21 mouse cellular contexts compared by ENCODE assay signal in the genomic region with DNA sequence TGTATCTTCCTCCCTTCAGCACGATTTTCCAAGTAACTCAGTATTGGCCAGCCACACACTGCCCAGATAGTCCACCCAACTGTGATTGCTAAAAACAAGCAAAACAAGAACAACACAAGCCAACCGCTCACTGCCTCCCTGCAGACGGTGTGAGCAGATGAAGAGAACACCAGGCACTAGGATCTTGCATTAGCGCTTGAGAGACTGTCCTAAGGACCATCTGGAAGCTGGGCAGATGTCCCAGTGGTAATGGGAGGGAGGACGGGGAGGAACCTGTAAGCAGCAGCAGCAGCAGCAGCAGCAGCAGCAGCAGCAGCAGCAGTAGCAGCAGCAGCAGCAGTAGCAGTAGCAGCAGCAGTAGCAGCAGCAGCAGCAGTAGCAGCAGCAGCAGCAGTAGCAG. TPM values are rescaled to one million over a fixed set of nuclear protein-coding genes. Genes with fewer than 3 reads are reported as not detected.
DNase-seq lines count a peak whose midpoint lies in the region; ATAC-seq and TF ChIP-seq lines count a peak whose summit lies in the region.
"Had no signal": no experiment of that assay in that cellular context is flagged by ENCODE, and none has a peak within 500 bp of the region (broad histone marks: within the 10 kb centered on the region; RNA-seq: fewer than 3 reads in every experiment).

No protein-coding gene starts in this region.

- peaks cover 40% of the 10 kb centered on the region for H3K27me3 ChIP-seq in heart, embryonic 11.5 days (ENCODE audit: control insufficient read depth, insufficient read depth, low read length)
- H3K27me3 ChIP-seq in lung, embryonic 14.5 days (ENCODE audit: insufficient read depth, low read length): peaks cover 34% of the 10 kb centered on the region; the same call in 1 of the 2 replicates

- no peaks in the 10 kb centered on the region for H3K36me3 ChIP-seq in heart, embryonic 11.5 days (ENCODE audit: control insufficient read depth, insufficient read depth, low read length)
- H3K36me3 ChIP-seq in lung, embryonic 14.5 days (ENCODE audit: insufficient read depth): no peaks in the 10 kb centered on the region
- H3K36me3 ChIP-seq: heart, embryonic 10.5 days; kidney, embryonic 15.5 days; limb, embryonic 10.5 days; liver, embryonic 15.5 days had no signal

- no peaks in the 10 kb centered on the region for H3K9me3 ChIP-seq in heart, embryonic 11.5 days (replicated peaks; ENCODE audit: control insufficient read depth, low read length)
- H3K9me3 ChIP-seq in lung, embryonic 14.5 days (ENCODE audit: low read depth, low read length): no peaks in the 10 kb centered on the region
- H3K9me3 ChIP-seq: forebrain, embryonic 10.5 days; heart, embryonic 10.5 days; kidney, embryonic 15.5 days; limb, embryonic 10.5 days; liver, embryonic 15.5 days had no signal

- no peak overlapping the region for H3K4me3 ChIP-seq in heart, embryonic 11.5 days (ENCODE audit: low read depth, low read length)
- H3K4me3 ChIP-seq in lung, embryonic 14.5 days (ENCODE audit: low read depth, low read length): no peak overlapping the region
- no peak overlapping the region for H3K4me3 ChIP-seq in lung, adult 2 months (replicated peaks; ENCODE audit: extremely low read depth, low read depth, low read length)
- H3K4me3 ChIP-seq: forebrain, embryonic 10.5 days; heart, embryonic 10.5 days; kidney, embryonic 15.5 days; limb, embryonic 10.5 days; liver, embryonic 15.5 days; megakaryocyte, embryonic 14.5 days had no signal

- H3K4me2 ChIP-seq in heart, embryonic 11.5 days: no peak overlapping the region
- no peak overlapping the region for H3K4me2 ChIP-seq in lung, embryonic 14.5 days
- H3K4me2 ChIP-seq: kidney, embryonic 15.5 days; liver, embryonic 15.5 days had no signal

- intact Hi-C loops in heart, postnatal 14 days (cut with DNase I): no loop called here

- 66% methylated on average over 5 of the region's 5 CpGs for WGBS in heart, embryonic 11.5 days (ENCODE audit: insufficient replicate concordance)
- 49% methylated on average over 5 of the region's 5 CpGs for WGBS in lung, embryonic 14.5 days
- 62% methylated on average over 5 of the region's 5 CpGs for WGBS in lung, adult 2 months

- ATAC-seq in heart, embryonic 11.5 days (replicated peaks; ENCODE audit: insufficient number of reproducible peaks, low FRiP score, low TSS enrichment): no peak
- no peak for ATAC-seq in lung, embryonic 14.5 days (ENCODE audit: insufficient read depth)
- ATAC-seq: activated CD4-positive, CD25-positive, alpha-beta regulatory T cell, adult 4 months; midbrain, embryonic 16.5 days had no signal

- no peaks in the 10 kb centered on the region; the same call in 1 of the 2 replicates for H3K4me1 ChIP-seq in heart, embryonic 11.5 days (ENCODE audit: control insufficient read depth, insufficient read depth, low read length)
- no peaks in the 10 kb centered on the region; the same call in 1 of the 2 replicates for H3K4me1 ChIP-seq in lung, embryonic 14.5 days (ENCODE audit: insufficient read depth)
- H3K4me1 ChIP-seq in lung, adult 2 months (ENCODE audit: control insufficient read depth, insufficient read depth, low read length): no peaks in the 10 kb centered on the region
- H3K4me1 ChIP-seq: liver, embryonic 15.5 days; megakaryocyte, embryonic 14.5 days had no signal

- no peak overlapping the region for H3K9ac ChIP-seq in heart, embryonic 11.5 days (ENCODE audit: low read depth, low read length)
- no peak overlapping the region for H3K9ac ChIP-seq in lung, embryonic 14.5 days
- H3K9ac ChIP-seq: kidney, embryonic 15.5 days; liver, embryonic 15.5 days had no signal

- DNase-seq in heart, postnatal 14 days: peak; percentile 43 to 56
- DNase-seq in lung, embryonic 14.5 days: peak; percentile 38
- DNase-seq in lung, adult 2 months: no peak
- peak; percentile 62 for DNase-seq in brain, adult 2 months (ENCODE audit: low read depth, low spot score)
- peak; percentile 62 for DNase-seq in brain, embryonic 14.5 days (ENCODE audit: low read depth)
- DNase-seq in thymus, postnatal 14 days: no peak
- DNase-seq: adrenal gland, adult 8-10 months; cerebellum, adult 8-10 months; liver; right cerebral cortex, adult 18-20 months had no signal

- H3K27ac ChIP-seq in heart, embryonic 11.5 days (ENCODE audit: low read depth, low read length): no peak overlapping the region
- H3K27ac ChIP-seq in lung, embryonic 14.5 days (ENCODE audit: low read depth): no peak overlapping the region
- H3K27ac ChIP-seq: forebrain, embryonic 10.5 days; heart, embryonic 10.5 days; kidney, embryonic 15.5 days; limb, embryonic 10.5 days; liver, embryonic 15.5 days had no signal

- TF ChIP-seq CTCF in lung, embryonic 14.5 days (IDR thresholded peaks at IDR 0.05; ENCODE audit: low read depth): no peak
- TF ChIP-seq CTCF in lung, adult 2 months (IDR thresholded peaks at IDR 0.05; ENCODE audit: insufficient read depth, low read length): no peak
- no peak for TF ChIP-seq CTCF in brain, embryonic 14.5 days (IDR thresholded peaks at IDR 0.05; ENCODE audit: borderline replicate concordance, extremely low read depth, insufficient read depth, insufficient read length)

- no peak for TF ChIP-seq POLR2A in lung, adult 2 months (IDR thresholded peaks at IDR 0.05; ENCODE audit: borderline replicate concordance, extremely low read depth, low read depth, low read length)
- no peak for TF ChIP-seq POLR2A in brain, embryonic 14.5 days (IDR thresholded peaks at IDR 0.05; ENCODE audit: borderline replicate concordance, extremely low read depth, insufficient read depth, insufficient read length, poor library complexity, severe bottlenecking)

RNA-seq across cellular contexts. Expression of a gene that starts 14.8 kb away (rescaled TPM):
- total RNA-seq in heart, postnatal 14 days (2021): 1 to 10 TPM in 1 of 2 experiments, under 1 TPM in 1; 0.54 to 1.7 TPM
- 4.3 and 5.5 TPM in 2 replicates for polyA plus RNA-seq in heart, embryonic 11.5 days (2014; fragmentation: Nextera tagmentation; extraction: Ambion mirVana)
- polyA plus RNA-seq in lung, embryonic 14.5 days (2014; fragmentation: Nextera tagmentation; extraction: Ambion mirVana): 3.9 and 4.4 TPM in 2 replicates
- 1.6 and 3.0 TPM in 2 replicates for polyA plus RNA-seq in lung, adult 2 months (2012; rRNA removed)
- 31.0 and 52.6 TPM in 2 replicates for polyA plus RNA-seq in brain, embryonic 14.5 days (2012; rRNA removed)
- total RNA-seq: granulocyte monocyte progenitor cell, adult 5-6 weeks; MEL had no signal
- polyA plus RNA-seq: activated CD4-positive, CD25-positive, alpha-beta regulatory T cell, adult 4 months had no signal

RNA-seq across cellular contexts. Expression of a gene that starts 21.7 kb away (rescaled TPM):
- total RNA-seq in heart, postnatal 14 days (2021): 10 to 100 TPM; 81.7 to 89.8 TPM
- 48.3 and 48.7 TPM in 2 replicates for polyA plus RNA-seq in heart, embryonic 11.5 days (2014; fragmentation: Nextera tagmentation; extraction: Ambion mirVana)
- 105 and 109 TPM in 2 replicates for polyA plus RNA-seq in lung, embryonic 14.5 days (2014; fragmentation: Nextera tagmentation; extraction: Ambion mirVana)
- polyA plus RNA-seq in lung, adult 2 months (2012; rRNA removed): 51.5 and 70.6 TPM in 2 replicates
- 40.9 and 45.6 TPM in 2 replicates for polyA plus RNA-seq in brain, embryonic 14.5 days (2012; rRNA removed)
- total RNA-seq: granulocyte monocyte progenitor cell, adult 5-6 weeks; MEL had no signal

RNA-seq across cellular contexts. Expression of a gene that starts 43.0 kb away (rescaled TPM):
- total RNA-seq in heart, postnatal 14 days (2021): 1 to 10 TPM; 1.7 TPM
- 0.28 and 0.29 TPM in 2 replicates for polyA plus RNA-seq in heart, embryonic 11.5 days (2014; fragmentation: Nextera tagmentation; extraction: Ambion mirVana)
- polyA plus RNA-seq in lung, embryonic 14.5 days (2014; fragmentation: Nextera tagmentation; extraction: Ambion mirVana): 0.76 and 0.82 TPM in 2 replicates
- polyA plus RNA-seq in lung, adult 2 months (2012; rRNA removed): 1.3 and 1.8 TPM in 2 replicates
- 3.9 and 4.3 TPM in 2 replicates for polyA plus RNA-seq in brain, embryonic 14.5 days (2012; rRNA removed)
- total RNA-seq: granulocyte monocyte progenitor cell, adult 5-6 weeks; MEL had no signal

Comparison
In these comparisons a context has a peak if more than half of its experiments do, and no peak if none do; other contexts are left out.
1. DNase-seq: peak in heart, postnatal 14 days (2 of 2), lung, embryonic 14.5 days (single experiment), brain, adult 2 months (single experiment) and brain, embryonic 14.5 days (single experiment); none in lung, adult 2 months (single experiment) and thymus, postnatal 14 days (single experiment).